Mouse (Mus musculus) heart, embryonic 16.5 days (tissue): ENCODE measurements around the gene Pold3. TPM values are rescaled to one million over a fixed set of nuclear protein-coding genes. Genes with fewer than 3 reads are reported as not detected.
"Not testable (repeated sequence)": the region's sequence is repeated elsewhere in the genome, so short reads cannot be mapped to it uniquely, and the experiment has no call there.

ENCODE experiments used
- ATAC-seq: fragments of 200-750 bp; cut with Nextera tagmentation; replicated peaks from 2 replicates; pipeline ENCODE4 v1.8.0; 2017; ENCODE audit warnings: moderate number of reproducible peaks; ENCODE audit not compliant: insufficient read depth, low FRiP score; ENCODE audit errors: extremely low read depth
- H3K27ac ChIP-seq: fragments of 300-500 bp; sonication (generic); 2 replicates; pipeline ENCODE4 v1.5.1; 2014; ENCODE audit warnings: mild to moderate bottlenecking, low read length, control low read depth, moderate library complexity
- H3K27me3 ChIP-seq: fragments of 300-500 bp; sonication (generic); 2 replicates; pipeline ENCODE4 v1.6.1; 2014; ENCODE audit warnings: low read length, mixed read lengths; ENCODE audit not compliant: control insufficient read depth, insufficient read depth
- H3K36me3 ChIP-seq: fragments of 300-500 bp; sonication (generic); 2 replicates; pipeline ENCODE4 v1.6.1; 2014; ENCODE audit not compliant: control insufficient read depth, insufficient read depth
- H3K4me1 ChIP-seq: fragments of 300-500 bp; sonication (generic); 2 replicates; pipeline ENCODE4 v1.6.1; 2014; ENCODE audit warnings: low read length, mixed read lengths; ENCODE audit not compliant: control insufficient read depth, insufficient read depth
- H3K4me2 ChIP-seq: fragments of 300-500 bp; sonication (generic); 2 replicates; pipeline ENCODE4 v1.6.1; 2014; ENCODE audit warnings: low read depth, mild to moderate bottlenecking, control low read depth, low read length
- H3K4me3 ChIP-seq: fragments of 300-500 bp; sonication (generic); 2 replicates; pipeline ENCODE4 v1.5.1; 2014; ENCODE audit warnings: mild to moderate bottlenecking, control low read depth, low read length
- H3K9ac ChIP-seq: fragments of 300-500 bp; sonication (generic); 2 replicates; pipeline ENCODE4 v1.6.1; 2014; ENCODE audit warnings: low read length, control low read depth
- H3K9me3 ChIP-seq: fragments of 300-500 bp; sonication (generic); replicated peaks from 2 replicates; pipeline ENCODE4 v1.6.1; 2016; ENCODE audit warnings: low read length; ENCODE audit not compliant: control insufficient read depth
- WGBS: fragments of 180-500 bp; shearing (Covaris S2); extraction: QIAGEN DNeasy Blood & Tissue Kit; methylation state at CpG from one replicate; pipeline ENCODE4 v1.1.7; 2014; 5-methylcytosine and 5-hydroxymethylcytosine counted together
- polyA plus RNA-seq: library from polyadenylated mRNA; unstranded; fragments of >200 nt; fragmentation: Nextera tagmentation; extraction: Ambion mirVana; gene quantifications from 2 replicates; pipeline ENCODE4 v1.2.1, GENCODE M21; 2015

Gene Pold3
- polyA plus RNA-seq, 1 experiment from 2014 or later: 36.6 TPM

GRCm38 (mm10) chr7:100086891-100087290 lies 34.5 kb downstream of the Pold3 start:
- WGBS: 89% methylated on average over 5 of the region's 5 CpGs
- H3K9me3 ChIP-seq: no peaks in the 10 kb centered on the region
- H3K27me3 ChIP-seq: no peaks in the 10 kb centered on the region
- H3K4me2 ChIP-seq: no peak overlapping the region
- no peak overlapping the region for H3K27ac ChIP-seq
- H3K9ac ChIP-seq: no peak overlapping the region
- no peaks in the 10 kb centered on the region for H3K4me1 ChIP-seq
- H3K36me3 ChIP-seq: peaks cover 49% of the 10 kb centered on the region
- H3K4me3 ChIP-seq: no peak overlapping the region
- no peak for ATAC-seq

GRCm38 (mm10) chr7:100086159-100086755 lies 35.1 kb downstream of the Pold3 start:
- Histone ChIP-seq H3K27me3 (no peaks in the 10 kb centered on the region), H3K4me3 (no peak overlapping the region), H3K9ac (no peak overlapping the region), H3K36me3 (peaks cover 49% of the 10 kb centered on the region), H3K27ac (no peak overlapping the region), H3K4me2 (no peak overlapping the region), H3K9me3 (no peaks in the 10 kb centered on the region), H3K4me1 (no peaks in the 10 kb centered on the region)
- ATAC-seq: no peak
- 95% methylated on average over 8 of the region's 8 CpGs for WGBS

DNA sequence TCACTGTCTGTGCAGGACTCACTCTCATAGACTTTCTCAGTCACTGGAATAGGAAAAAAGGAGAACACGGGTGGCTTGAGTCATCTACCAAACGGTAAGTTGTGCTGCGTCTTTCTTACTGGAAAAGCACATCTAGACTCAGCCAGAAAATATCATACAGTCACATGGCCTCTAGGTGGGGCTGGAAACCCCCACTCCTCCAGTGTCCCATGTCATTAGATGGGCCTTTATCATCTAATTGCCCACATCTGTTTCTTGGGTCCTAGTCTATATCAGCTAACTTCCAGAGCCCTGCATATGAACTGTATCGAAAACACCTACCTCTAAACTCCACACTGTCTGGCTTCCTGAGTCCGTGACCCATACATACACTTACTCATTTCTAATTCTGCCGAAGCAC lies 37.6 kb downstream of the Pold3 start:
- Histone ChIP-seq H3K4me1 (peaks cover 4% of the 10 kb centered on the region; the same call in 1 of the 2 replicates), H3K4me2 (no peak overlapping the region), H3K9ac (no peak overlapping the region), H3K4me3 (no peak overlapping the region), H3K27me3 (no peaks in the 10 kb centered on the region), H3K27ac (no peak overlapping the region), H3K9me3 (no peaks in the 10 kb centered on the region), H3K36me3 (peaks cover 41% of the 10 kb centered on the region)
- ATAC-seq: no peak
- WGBS: 82% methylated on average over 6 of the region's 6 CpGs

DNA sequence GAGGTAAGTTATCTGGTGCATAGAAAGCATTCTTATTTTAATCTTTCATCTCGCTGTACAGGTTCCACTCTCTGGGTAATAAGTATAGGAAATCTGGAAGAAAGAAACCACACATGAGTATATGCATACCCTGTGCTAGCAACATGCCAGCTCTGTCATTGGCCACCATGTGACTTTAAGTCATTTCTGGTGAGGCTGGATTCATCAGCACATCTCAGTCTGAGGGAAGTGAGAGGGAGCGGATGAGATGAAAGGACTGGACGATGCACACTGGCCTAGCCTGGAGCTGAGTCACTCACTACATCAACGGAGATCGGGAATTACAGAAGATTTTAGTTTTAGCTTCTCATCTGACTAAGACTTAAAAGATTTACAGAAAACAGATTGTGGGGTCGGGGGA lies 38.5 kb downstream of the Pold3 start:
- Histone ChIP-seq H3K9me3 (no peaks in the 10 kb centered on the region), H3K27ac (no peak overlapping the region), H3K4me3 (no peak overlapping the region), H3K27me3 (no peaks in the 10 kb centered on the region), H3K4me2 (no peak overlapping the region), H3K36me3 (peaks cover 35% of the 10 kb centered on the region), H3K9ac (no peak overlapping the region), H3K4me1 (peaks cover 4% of the 10 kb centered on the region; the same call in 1 of the 2 replicates)
- WGBS: 89% methylated on average over 6 of the region's 6 CpGs
- no peak for ATAC-seq

DNA sequence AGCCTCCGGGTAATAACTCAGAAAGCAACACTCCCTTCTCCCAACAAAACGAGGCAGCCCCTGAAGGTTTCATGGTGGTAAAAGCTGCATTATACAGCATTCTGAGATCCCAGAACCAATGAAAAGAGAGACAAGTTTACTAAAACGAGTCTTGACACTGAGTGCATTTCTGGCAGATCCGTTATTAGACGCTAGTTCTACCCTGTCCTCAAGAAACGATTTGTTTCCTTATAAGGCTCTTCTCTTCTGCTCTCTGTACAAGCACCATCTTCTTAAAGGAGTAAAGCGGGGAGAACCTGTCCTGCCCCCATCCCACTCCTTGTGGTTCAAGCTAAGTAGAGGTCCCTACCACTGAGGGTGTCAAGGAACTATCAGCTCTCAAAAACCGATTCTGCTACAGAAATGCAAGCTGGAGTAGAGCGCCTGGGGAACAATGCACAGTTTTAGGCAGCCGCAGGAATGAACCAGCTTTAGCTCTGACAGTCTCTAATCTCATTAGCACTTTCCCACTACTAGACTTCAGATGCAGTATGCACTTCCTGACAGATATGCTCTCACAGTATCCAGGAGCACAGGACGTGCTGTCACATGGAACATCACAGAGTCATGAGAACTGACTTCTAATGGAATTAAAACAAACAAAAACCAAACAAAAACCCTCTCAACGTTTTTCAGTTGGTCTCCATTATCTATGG lies 41.1 kb downstream of the Pold3 start:
- ATAC-seq: peak; percentile 75; the same call in 1 of the 2 replicates
- H3K4me3 ChIP-seq: no peak overlapping the region
- H3K9me3 ChIP-seq: no peaks in the 10 kb centered on the region
- H3K27ac ChIP-seq: no peak overlapping the region
- peaks cover 4% of the 10 kb centered on the region; the same call in 1 of the 2 replicates for H3K4me1 ChIP-seq
- 50% methylated on average over 12 of the region's 12 CpGs for WGBS
- no peak overlapping the region for H3K4me2 ChIP-seq
- H3K9ac ChIP-seq: no peak overlapping the region
- H3K36me3 ChIP-seq: peaks cover 11% of the 10 kb centered on the region
- no peaks in the 10 kb centered on the region for H3K27me3 ChIP-seq

GRCm38 (mm10) chr7:100077071-100077470 lies 44.3 kb downstream of the Pold3 start:
- no peak overlapping the region for H3K9ac ChIP-seq
- no peaks in the 10 kb centered on the region; the same call in 1 of the 2 replicates for H3K36me3 ChIP-seq
- no peaks in the 10 kb centered on the region for H3K9me3 ChIP-seq
- whole genome bisulfite sequencing: 87% methylated on average over 4 of the region's 4 CpGs
- H3K4me3 ChIP-seq: no peak overlapping the region
- no peak overlapping the region for H3K4me2 ChIP-seq
- no peaks in the 10 kb centered on the region for H3K27me3 ChIP-seq
- H3K4me1 ChIP-seq: peaks cover 4% of the 10 kb centered on the region; the same call in 1 of the 2 replicates
- ATAC-seq: no peak
- H3K27ac ChIP-seq: no peak overlapping the region

GRCm38 (mm10) chr7:100076296-100076695 lies 45.1 kb downstream of the Pold3 start:
- H3K4me1 ChIP-seq: peaks cover 4% of the 10 kb centered on the region; the same call in 1 of the 2 replicates
- no peaks in the 10 kb centered on the region; the same call in 1 of the 2 replicates for H3K36me3 ChIP-seq
- no peak for ATAC-seq
- H3K4me3 ChIP-seq: no peak overlapping the region
- H3K9me3 ChIP-seq: no peaks in the 10 kb centered on the region
- no peak overlapping the region for H3K9ac ChIP-seq
- H3K27ac ChIP-seq: no peak overlapping the region
- 29% methylated on average over 5 of the region's 5 CpGs for WGBS
- H3K27me3 ChIP-seq: no peaks in the 10 kb centered on the region
- no peak overlapping the region for H3K4me2 ChIP-seq

DNA sequence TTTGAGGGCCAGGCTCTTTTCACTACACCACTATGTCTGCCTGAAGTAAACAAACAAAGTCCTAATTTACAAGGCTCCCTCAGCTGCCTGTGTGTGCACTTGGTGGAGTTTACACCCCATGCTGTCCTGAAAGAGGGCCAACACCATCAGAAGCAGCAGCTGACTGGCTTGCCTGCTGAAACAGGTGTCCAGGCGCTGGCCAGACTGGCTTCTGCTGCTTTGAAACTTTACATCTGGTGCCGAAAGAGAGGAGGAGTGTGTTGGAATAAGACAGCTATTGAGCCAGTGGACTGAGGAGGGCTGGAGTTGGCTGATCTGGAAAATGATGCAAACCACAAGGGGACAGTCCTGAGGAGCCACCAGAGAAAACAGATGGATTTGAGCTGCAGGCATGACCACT lies 47.4 kb downstream of the Pold3 start:
- H3K9ac ChIP-seq: no peak overlapping the region
- no peak overlapping the region for H3K4me3 ChIP-seq
- H3K36me3 ChIP-seq: no peaks in the 10 kb centered on the region; the same call in 1 of the 2 replicates
- H3K9me3 ChIP-seq: no peaks in the 10 kb centered on the region
- no peak overlapping the region for H3K4me2 ChIP-seq
- H3K27ac ChIP-seq: no peak overlapping the region
- H3K27me3 ChIP-seq: no peaks in the 10 kb centered on the region
- no peaks in the 10 kb centered on the region for H3K4me1 ChIP-seq
- no peak for ATAC-seq
- 68% methylated on average over 2 of the region's 2 CpGs for WGBS

DNA sequence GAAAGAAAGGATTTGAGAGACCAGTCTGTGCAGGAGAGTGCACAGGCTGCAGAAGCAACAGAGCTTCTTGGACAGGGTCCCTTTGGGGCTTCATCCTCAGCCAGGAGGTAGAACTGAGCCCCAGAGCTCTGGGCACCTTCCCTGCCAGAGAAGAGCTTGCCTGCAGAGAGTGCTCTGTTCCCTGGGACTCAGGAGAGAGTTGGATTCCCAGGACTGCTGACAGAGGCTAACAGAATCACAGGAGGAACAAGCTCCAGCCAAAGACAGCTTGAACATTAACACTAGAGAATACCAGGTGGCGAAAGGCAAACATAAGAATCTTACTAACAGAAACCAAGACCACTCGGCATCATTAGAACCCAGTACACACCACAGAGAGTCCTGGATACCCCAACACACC lies 68.4 kb downstream of the Pold3 start:
- H3K4me3 ChIP-seq, H3K27me3 ChIP-seq, H3K9ac ChIP-seq, H3K4me1 ChIP-seq, H3K4me2 ChIP-seq, H3K36me3 ChIP-seq, H3K9me3 ChIP-seq, ATAC-seq, H3K27ac ChIP-seq: not testable (repeated sequence)
- 85% methylated on average over 2 of the region's 2 CpGs for WGBS
